Mouse (Mus musculus): ENCODE measurements around the gene Dgki. TPM values are rescaled to one million over a fixed set of nuclear protein-coding genes. Genes with fewer than 3 reads are reported as not detected.

The Dgki gene
- total RNA-seq, 2 experiments from 2014 or later = 0.20 to 0.21 TPM

DNA sequence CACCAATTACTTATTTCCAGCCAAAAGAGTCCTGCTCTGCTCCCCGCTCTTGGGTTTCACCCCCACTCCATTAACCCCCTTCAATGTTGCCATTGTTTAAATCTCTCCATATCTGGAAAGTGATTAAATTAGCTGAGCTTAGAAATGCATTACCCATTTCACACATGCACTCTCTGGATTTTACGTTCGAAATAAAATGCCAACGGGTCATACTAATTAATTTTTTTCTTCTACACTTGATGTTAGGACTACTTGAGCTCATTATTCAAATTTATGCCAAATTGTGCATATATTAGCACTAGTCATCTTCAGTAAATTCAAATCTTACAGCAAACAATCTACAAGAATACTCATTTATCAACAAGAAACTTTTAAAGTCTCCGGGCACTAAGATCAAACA is 352.1 kb downstream of the Dgki start:
- no peak for ATAC-seq (replicated peaks; ENCODE audit: poor library complexity)

DNA sequence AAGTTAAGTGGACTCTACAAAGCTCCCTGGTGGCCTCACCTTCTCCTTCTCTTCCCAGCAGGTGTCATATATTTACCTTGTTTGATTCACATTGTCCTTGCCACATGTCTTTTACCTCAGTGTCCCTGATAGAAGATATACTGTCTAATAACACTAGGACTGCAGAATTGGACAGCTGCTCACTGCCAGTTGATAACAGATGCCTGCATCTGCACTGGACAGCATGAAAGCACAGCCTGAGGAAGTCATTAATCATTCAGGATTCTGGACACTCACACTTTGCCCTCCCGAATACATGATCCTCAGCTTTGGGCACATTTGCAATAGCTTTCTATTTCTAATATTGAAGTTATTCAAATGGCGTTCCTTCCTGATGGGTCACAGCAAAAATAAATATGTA is 362.5 kb downstream of the Dgki start:
- ATAC-seq (replicated peaks; ENCODE audit: poor library complexity) = no peak

DNA sequence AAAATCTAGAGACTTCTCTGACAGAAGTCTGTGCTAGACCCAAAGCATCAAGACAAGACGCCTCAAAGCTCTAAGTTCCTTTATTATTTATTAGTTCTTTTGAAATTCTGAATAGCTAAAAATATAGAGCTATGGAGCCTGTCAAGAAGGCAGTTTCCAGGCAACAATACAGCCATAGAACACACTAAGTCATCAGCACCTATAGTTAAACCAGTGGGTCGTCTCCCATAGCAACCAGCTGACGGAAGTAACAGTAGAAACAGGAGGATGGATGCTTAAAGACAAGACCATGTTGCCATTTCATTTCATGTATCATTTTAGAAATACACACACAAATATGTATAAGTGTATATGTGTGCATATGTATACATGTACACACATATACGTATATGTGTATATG is 363.2 kb downstream of the Dgki start:
- no peak for ATAC-seq (replicated peaks; ENCODE audit: poor library complexity)

DNA sequence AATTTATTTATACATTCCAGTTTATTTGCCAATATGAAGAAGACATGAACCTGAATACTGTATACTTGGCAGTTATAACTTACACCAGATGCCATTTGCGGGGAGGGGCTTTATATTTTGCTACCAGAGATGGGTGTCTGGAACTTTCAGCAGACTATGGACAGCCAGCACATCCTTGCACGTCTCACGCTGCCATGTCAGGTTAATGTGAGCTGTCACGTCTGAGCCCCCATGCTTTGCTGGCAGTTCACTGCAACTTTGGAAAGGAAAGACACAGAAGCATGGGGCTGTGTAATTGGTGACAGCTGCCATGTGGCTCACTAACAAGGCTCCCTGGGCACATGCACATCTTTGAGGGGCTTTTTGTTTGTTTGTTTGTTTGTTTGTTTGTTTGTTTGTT is 368.5 kb downstream of the Dgki start:
- ATAC-seq (replicated peaks; ENCODE audit: poor library complexity) = no peak

DNA sequence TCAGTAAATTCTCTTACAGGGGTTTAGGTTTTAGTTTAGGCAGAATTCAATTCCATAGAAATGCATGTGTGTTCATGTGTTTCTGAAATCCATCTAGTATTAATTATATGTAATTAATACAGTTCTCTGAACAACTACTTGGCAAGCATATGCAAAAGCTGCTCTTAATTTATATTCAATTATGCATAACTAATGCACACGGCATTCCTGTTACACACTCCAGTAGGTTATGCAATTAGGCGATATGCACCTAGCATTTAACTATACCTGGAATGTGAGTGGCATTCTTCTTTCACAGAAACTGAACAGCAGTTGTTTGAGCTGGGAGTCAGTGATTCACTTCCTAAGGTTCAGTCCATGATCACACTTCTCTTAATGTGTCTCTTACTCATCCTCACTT is 370.2 kb downstream of the Dgki start:
- no peak for ATAC-seq (replicated peaks; ENCODE audit: poor library complexity)

DNA sequence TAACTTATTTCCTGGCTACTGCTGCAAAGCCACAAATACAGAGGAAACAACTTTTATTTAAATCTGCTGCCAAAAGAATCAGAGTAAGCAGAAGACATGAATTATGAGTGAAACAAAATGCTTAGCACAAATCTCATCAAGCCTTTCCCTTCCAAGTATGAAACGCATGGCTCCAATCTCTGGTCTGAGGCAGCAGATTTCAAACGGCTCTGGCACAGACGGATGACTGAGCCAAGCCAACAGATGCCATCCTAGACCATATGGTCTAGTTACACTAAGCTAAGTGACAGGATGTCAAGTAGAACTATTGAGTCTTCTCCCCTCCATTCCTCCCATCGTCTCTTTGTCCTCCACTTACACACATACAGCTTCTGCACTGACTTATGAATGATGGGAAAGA is 373.5 kb downstream of the Dgki start:
- no peak for ATAC-seq (replicated peaks; ENCODE audit: poor library complexity)

DNA sequence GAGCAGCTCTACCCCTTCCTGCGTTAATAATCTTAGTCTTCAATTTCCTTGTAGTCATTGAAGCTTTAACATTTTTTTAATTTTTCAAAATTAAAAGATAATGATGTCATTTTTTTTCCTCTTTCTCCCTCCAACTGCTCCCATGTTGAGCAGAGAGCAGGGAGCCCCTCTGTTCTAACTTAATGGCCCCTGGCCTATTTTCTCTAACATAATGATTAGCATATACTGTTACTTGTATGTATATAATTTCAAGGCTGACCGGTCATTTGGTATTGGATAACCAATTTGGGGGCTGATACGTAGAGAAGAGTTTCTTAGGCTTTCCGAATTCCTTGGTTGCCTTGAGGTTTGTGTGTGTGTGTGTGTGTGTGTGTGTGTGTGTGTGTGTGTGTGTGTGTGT is 378.0 kb downstream of the Dgki start:
- no peak for ATAC-seq (replicated peaks; ENCODE audit: poor library complexity)

DNA sequence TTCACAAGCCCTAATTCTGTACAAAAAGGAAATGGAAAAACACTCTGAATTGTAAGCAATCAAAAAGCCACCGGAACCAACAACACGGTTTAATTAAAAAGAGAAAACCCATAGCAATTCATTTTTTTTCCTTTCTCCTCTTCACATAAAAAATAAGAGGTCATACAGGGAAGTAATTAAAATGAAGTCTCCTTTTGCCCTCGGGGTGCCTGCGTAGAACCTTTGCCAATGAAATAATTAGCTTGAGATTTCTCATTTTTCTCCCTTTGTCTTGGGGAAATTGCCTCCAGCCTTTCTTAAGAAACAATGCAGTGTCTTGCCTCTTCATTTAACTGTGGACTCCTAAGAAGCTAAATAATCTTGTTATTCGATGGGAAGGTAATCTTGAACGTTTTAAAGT is 388.4 kb downstream of the Dgki start:
- ATAC-seq (replicated peaks; ENCODE audit: poor library complexity) = no peak

DNA sequence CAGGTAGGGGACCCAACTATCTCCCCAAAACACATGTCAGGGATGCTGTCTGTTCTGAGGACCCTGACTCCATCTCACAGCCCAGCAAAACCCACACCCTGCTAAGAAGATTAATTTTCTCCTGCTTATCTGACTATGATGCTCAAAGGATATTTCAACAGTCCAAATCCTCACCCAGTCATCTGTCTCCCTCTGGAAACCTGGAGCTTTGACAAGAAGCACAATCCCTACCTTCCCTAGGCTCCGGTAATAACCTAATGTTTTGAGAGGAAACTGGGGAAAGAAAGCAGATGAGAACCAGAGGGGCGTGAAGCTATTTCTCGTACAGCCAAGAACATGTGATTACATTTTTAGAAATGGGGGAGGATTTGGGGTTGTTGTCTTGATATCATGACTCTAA is 392.8 kb downstream of the Dgki start:
- no peak for ATAC-seq (replicated peaks; ENCODE audit: poor library complexity)

DNA sequence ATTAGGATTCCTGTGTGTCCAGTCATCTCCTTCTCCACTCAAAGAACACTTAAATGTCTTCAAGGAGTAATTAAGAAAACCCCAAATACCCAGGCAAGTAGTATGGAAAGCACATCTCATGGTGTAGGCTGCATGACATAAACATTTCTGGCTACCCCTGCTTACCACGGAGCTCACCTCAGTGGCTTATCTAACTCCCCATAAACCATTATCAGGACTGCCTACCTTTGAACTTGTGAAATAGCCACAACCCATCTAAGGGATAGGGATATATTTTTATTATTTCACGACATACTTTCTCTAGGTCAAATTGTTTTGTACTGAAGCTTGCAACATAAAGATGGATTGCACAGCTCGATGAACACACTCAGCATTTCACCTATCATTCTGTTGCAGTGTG is 394.0 kb downstream of the Dgki start:
- ATAC-seq (replicated peaks; ENCODE audit: poor library complexity) = no peak

DNA sequence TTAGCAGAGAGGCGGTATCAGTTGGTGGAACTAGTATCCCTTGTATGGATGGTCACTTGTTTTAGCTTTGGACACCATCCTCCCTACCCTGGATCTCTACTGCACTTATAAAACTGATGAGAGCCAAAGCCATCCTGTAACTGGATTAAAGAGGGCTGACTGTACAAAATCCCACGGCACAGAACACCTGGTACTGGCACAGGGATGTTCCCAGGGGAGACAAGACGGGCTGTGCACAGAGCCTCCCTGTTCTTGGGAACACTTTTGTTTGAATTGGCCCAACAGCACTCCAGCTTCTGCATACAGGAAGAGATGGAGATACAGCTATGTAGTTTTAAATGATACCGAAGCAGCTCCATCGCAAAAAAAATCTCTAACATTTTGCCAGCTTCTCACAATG is 395.1 kb downstream of the Dgki start:
- ATAC-seq (replicated peaks; ENCODE audit: poor library complexity) = no peak

DNA sequence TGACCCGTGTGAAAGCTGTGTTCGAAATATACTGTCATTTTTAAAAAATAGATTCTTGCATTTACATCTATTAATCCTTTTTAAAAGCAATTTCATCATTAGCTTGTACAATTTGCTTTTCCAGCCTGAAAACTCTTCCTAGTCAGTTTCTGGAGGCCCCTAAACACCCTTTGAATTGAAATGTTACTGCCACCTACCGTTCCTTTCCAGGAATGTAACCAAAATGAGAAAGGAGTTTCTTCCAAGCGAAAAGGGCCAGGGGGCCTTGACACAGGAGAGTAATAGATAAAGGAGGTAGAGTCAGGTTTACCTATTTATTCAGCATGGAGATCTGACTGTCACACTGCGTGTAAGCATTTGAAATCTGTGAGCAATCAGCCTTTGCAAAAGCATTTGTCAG is 396.2 kb downstream of the Dgki start:
- no peak for ATAC-seq (replicated peaks; ENCODE audit: poor library complexity)

DNA sequence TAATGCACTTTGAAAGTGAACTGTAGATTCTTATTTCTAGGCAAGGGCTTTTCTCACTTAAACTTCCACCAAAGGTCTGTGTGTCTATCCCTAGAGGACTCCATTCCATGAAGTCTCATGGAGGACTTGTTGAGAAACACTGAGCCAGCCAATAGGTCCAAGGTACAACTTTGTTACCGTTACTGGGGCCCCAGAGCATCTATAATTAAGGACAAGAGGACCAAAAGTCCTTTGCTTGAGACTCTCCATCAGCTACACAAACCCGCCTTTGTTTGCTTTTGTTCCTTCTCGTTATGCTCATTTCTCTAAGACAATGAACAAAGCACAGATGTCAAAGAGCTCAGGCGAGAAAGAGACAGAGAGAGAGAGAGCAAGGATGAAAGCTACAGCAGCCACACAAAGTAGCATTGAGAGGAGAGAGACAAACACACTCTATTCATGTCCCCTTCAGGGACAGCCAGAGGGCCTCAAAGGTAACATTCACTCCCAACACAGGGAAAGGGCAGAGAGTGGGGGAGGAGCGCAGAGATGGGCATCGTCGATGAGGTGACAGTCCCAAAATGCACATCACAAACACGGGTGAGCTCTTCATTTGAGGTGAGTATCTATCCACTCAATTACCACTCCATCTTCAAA is 396.7 kb downstream of the Dgki start:
- ATAC-seq (replicated peaks; ENCODE audit: poor library complexity) = no peak

DNA sequence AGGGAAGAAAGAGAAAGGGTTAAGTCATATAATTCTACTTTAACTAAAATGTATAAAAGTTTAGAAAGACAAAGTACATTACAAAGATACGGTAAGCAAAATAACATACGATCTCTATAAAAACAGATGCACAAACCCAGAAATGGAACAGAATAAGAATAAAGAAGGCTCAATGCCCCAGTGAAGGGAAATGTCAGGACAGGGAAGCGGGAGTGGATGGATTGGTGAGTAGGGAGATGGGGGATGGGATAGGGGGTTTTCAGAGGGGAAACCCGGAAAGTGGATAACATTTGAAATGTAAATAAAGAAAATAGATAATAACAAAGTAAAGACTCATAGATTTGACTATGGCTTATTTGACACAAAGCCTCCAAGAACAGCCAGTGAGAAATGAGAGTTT is 400.1 kb downstream of the Dgki start:
- no peak for ATAC-seq (replicated peaks; ENCODE audit: poor library complexity)

DNA sequence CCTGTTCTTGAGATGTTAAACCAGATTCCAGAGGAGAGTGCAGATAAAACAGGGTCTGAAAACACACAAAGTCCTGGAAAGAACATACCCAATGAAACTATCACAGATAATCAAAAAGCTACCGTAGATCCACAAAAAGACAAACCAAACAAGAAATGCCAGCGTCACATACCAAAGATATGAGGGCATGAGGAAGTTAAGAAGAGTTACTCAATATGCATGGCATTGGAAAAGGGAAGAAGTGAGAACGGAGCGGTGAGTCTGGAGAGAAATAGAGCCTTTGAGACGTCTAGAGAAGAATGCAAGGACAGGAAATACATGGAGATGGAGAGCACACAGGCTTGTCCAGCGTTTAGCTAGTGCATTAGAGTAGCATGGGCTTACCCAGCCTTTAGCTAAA is 401.6 kb downstream of the Dgki start:
- peak; percentile 46; the same call in 1 of the 2 replicates for ATAC-seq (replicated peaks; ENCODE audit: poor library complexity)

DNA sequence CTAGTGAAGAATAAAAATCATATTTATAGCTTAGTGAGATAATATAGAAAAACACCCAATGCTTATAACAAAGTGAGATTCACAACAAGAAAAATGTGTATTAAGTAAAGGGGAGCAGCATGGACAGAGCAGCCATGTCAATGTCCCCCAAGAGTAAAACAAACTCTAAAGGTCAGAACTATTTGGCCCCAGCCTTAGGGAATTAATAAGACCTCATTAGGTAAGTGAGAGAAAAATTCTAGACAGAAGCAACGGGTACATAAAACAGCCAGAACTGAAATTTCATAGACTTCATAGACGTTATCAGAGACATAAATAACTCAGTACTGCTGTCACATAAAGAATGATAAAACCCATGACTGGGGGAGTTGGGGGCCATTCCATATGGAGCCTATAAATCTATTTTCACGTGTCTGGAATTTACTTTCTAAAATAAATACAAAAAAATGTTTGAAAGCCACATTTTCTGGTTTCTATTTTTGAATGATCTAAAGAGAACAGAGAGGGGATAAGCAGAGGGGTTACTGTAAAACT is 402.3 kb downstream of the Dgki start:
- ATAC-seq (replicated peaks; ENCODE audit: poor library complexity) = no peak

DNA sequence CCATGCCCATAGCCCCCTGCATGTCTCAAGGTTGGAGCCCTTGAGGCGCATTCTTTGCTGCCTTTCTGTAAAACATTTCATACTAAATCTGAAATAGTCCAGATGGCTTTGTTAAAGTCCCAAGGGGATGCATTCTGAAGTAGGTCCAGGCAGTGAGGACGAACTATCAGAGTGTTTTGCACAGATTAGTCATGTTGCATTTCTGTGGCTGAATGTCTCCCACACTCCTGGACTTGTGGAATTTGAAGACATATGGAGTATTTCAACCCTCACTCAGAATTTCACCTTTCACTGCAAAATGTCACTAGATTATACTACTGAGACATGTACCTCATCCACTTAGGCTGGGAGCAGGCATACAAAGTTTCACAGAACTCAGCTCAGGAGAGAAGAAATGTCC is 403.3 kb downstream of the Dgki start:
- no peak for ATAC-seq (replicated peaks; ENCODE audit: poor library complexity)

DNA sequence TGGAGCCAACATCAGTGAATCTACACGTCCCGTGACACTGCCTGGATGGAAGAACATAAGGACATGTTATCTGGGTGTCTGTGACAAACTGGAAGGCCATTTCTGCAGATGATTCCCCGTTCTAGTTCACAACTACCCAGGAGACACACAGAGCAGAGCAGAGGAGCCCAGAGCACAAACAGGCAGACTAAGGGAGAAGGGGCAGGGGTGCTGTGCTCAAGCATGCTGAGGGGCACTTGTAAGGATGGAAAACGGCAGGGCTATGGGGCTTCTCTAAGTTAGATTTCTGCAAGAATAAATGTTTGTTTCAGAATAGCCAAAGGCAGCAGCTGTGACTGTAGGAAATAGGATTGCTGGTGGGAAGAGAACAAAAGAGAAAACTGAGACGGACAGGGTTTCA is 408.2 kb downstream of the Dgki start:
- no peak for ATAC-seq (replicated peaks; ENCODE audit: poor library complexity)

DNA sequence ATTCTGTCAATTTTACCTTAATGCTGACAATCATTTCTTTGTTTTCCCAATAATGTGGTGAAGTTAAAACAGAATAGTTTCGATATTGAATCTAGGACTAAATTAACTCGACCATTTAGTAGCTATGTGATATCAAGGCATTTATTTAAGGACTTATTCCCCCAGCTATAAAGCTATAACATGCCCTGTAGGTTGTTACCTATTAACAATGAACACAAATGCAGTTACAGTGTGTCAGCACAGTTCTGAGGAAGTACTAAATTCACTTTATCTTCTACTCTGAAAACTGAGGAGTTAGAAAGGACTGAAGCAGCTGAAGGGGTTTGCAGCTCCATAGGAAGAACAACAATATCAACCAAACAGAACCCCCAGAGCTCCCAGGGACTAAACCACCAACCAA is 409.2 kb downstream of the Dgki start:
- ATAC-seq (replicated peaks; ENCODE audit: poor library complexity) = no peak

DNA sequence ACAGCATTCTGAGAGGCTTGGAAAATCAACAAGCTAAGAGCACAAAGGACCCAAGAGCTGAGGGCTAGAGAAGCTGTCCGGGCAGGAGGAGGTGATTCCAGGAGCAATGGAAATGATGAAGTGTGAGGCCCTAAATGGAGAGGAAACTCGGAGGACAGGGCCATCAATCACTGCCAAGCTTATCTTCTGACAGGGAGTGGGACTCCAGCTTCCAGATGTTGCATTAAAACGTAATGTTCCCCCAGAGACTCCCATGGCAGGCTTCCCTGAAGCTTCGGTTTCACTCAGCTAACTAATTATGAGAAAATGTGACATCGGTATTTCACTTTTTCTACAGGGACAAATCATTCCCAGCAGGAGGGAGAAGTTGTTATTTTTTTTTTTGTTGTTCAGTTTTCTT is 409.7 kb downstream of the Dgki start:
- ATAC-seq (replicated peaks; ENCODE audit: poor library complexity) = no peak

DNA sequence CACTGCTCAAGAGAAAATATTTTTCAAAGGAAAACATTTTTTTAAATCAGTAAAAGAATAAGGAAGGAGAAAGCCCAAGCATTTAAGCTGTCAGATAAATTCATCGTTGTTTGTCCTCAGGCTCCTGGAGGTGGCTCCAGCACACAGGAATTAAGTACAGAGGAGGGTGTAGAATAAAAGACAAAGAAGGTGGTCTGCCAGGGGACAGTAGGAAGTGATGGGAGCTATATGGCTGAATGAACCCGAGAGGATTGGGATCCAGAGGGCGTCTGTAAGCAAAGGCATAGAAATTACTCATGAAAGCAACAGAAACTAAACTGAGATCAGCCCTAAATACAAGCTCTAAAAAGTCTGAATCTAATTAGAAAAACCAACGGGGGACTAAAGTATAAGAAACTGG is 418.7 kb downstream of the Dgki start:
- no peak for ATAC-seq (replicated peaks; ENCODE audit: poor library complexity)

DNA sequence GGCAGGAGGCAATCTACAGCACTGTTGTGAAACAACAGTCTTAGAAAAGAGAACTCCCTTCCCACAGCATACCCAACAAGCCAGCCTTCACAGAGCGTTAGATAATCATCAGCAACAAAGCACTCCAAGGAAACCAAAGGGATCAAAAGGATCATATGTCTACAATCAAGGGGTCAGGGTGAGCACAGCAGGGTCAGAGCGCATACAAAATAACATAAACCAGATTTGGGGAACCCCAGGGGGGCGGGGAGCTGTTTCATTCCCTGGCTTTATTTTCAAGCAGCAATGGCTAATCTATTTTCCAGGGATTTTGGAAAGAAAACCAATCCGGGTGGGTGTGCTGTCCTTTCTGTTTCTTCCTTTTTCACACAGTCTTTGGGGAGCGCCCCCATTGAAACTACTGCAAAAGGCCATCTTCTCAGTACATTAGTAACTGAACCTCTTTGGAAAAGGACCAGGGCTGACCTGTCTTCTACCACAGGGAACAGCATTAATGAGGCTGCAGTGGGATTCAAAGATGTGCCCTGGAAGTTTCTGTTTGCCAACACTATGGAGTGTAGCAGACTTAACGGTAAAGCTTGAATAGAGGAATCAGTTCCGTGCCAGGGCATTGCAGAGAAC is 419.2 kb downstream of the Dgki start:
- ATAC-seq (replicated peaks; ENCODE audit: poor library complexity) = no peak

DNA sequence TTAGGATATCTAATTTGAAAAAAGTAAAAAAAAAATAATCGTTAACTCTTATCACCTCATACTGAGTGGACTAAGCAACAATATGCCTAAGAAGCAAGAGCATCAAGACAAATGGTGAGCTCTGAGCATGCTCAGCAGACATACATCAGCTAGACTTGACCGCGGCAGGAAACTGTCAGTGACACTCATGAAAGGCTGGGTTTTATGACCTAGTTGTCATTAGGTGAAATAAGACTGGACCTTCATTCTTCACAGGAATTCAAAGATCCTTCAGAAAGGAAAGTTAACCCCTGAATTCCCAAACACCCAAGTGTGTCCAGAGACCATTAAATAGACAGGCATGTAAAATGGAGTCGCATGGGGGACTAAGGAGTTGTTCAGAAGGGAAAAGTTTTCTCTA is 422.6 kb downstream of the Dgki start:
- ATAC-seq (replicated peaks; ENCODE audit: poor library complexity) = no peak
